Mouse (Mus musculus): ENCODE data around the gene Elane.

DNA sequence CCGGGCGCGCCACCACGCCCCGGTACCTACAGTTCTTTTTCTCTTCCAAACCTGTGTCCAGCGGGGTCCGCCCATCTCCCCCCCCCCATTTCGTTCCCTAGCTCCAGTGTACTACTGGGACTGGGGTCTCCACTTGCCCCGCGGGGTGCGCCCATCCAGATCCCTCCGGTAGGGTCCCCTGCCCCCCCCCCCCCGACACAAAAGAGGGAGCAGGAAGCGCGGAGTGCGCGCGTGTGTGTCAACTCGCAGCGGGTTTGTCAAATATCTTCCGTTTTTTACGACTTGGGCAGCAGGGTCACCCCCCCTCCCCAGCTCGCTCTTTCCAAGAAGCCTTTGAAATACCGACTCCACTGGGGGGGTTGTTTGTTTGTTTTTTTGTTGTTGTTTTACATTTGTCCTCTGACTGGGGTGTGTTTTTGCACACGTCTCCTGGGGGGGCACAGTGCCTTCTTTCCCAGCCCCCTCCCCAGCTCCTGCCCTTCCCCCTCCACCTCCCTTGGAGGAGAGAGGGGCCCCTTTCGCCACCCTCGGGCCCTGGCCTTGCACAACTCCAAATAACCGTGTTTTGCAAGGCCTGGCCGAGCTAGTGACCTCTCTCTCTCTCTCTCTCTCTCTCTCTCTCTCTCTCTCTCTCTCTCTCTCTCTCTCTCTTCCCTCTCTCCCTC lies 42.1 kb downstream of the Elane start:
- TF ChIP-seq CTCF (IDR thresholded peaks at IDR 0.05; ENCODE audit: insufficient read depth, low read depth, low read length) (no peak), POLR2A (IDR thresholded peaks at IDR 0.05; ENCODE audit: insufficient read depth, low read depth, low read length) (no peak)
